Mouse (Mus musculus) megakaryocyte, adult 5-6 weeks (primary cell): Measurements from ENCODE around the gene Gm9747. TPM values are rescaled to one million over a fixed set of nuclear protein-coding genes. Genes with fewer than 3 reads are reported as not detected.

Source experiments
- ATAC-seq: 2 replicates; pipeline ENCODE4 v1.8.0; 2016; ENCODE audit warnings: mild to moderate bottlenecking, inconsistent platforms; ENCODE audit not compliant: poor library complexity, severe bottlenecking
- total RNA-seq, 2 experiments: library from RNA; stranded (forward) in 1 of 2; stranded (reverse) in 1 of 2; fragments of 153-499, 151-499 nt in 1 of 2; fragments of 221-1000, 200-1000 nt in 1 of 2; gene quantifications; 2 replicates each; pipeline versions ENCODE4 v1.2.3 to v1.2.4; 2015 to 2017

Gene Gm9747
- total RNA-seq (2015) = not detected in 2 replicates
- total RNA-seq (2017) = not detected in 2 replicates

- no peak for ATAC-seq
Observed at GRCm38 (mm10) chr1:82232812-82233211, at the start of gene Gm9747. Gm9747 (plus strand) TSS chr1:82233112.

GRCm38 (mm10) chr1:82183913-82184442 is 48.9 kb upstream of the Gm9747 start:
- ATAC-seq = no peak

GRCm38 (mm10) chr1:82188549-82189231 is 44.2 kb upstream of the Gm9747 start:
- no peak for ATAC-seq

- ATAC-seq = no peak
Observed at GRCm38 (mm10) chr1:82189516-82189915, 43.4 kb upstream of the Gm9747 start.

GRCm38 (mm10) chr1:82191579-82191978 is 41.3 kb upstream of the Gm9747 start:
- ATAC-seq = no peak

- ATAC-seq = no peak
Observed at GRCm38 (mm10) chr1:82199918-82200317, 33.0 kb upstream of the Gm9747 start.

GRCm38 (mm10) chr1:82200636-82201035 is 32.3 kb upstream of the Gm9747 start:
- no peak for ATAC-seq

- no peak for ATAC-seq
Observed at GRCm38 (mm10) chr1:82207511-82207910, 25.4 kb upstream of the Gm9747 start.

- ATAC-seq = no peak
Observed at GRCm38 (mm10) chr1:82220673-82221396, 12.1 kb upstream of the Gm9747 start.

GRCm38 (mm10) chr1:82221462-82221861 is 11.4 kb upstream of the Gm9747 start:
- no peak for ATAC-seq

GRCm38 (mm10) chr1:82223042-82223795 is 9.7 kb upstream of the Gm9747 start:
- no peak for ATAC-seq

- no peak for ATAC-seq
Observed at GRCm38 (mm10) chr1:82228841-82229240, 4.1 kb upstream of the Gm9747 start.

GRCm38 (mm10) chr1:82234616-82235015 is 1.7 kb downstream of the Gm9747 start:
- no peak for ATAC-seq

GRCm38 (mm10) chr1:82235455-82236104 is 2.7 kb downstream of the Gm9747 start:
- no peak for ATAC-seq

GRCm38 (mm10) chr1:82238245-82238644 is 5.3 kb downstream of the Gm9747 start:
- no peak for ATAC-seq

GRCm38 (mm10) chr1:82239409-82240201 is 6.7 kb downstream of the Gm9747 start:
- ATAC-seq = no peak

GRCm38 (mm10) chr1:82243260-82243825 is 10.4 kb downstream of the Gm9747 start:
- no peak for ATAC-seq

- no peak for ATAC-seq
Observed at GRCm38 (mm10) chr1:82245002-82245401, 12.1 kb downstream of the Gm9747 start.

GRCm38 (mm10) chr1:82247221-82247951 is 14.5 kb downstream of the Gm9747 start:
- no peak for ATAC-seq
